Mouse (Mus musculus) ES-Bruce4 (cell line): ENCODE measurements around the gene Abcc9.

Experiments used
- CTCF ChIP-seq: IDR thresholded peaks from one replicate; pipeline ENCODE4 v1.8.1; 2011; ENCODE audit warnings: low read depth, low read length
- EP300 ChIP-seq: IDR thresholded peaks from 2 replicates; pipeline ENCODE4 v1.6.1; 2011; ENCODE audit warnings: low read depth, low read length; ENCODE audit not compliant: insufficient read depth
- POLR2A ChIP-seq: IDR thresholded peaks from one replicate; pipeline ENCODE4 v1.8.1; 2011; ENCODE audit warnings: low read length; ENCODE audit not compliant: insufficient read depth

GRCm38 (mm10) chr6:142692085-142692484 lies 10.0 kb downstream of the Abcc9 start:
- TF ChIP-seq POLR2A (no peak), CTCF (no peak), EP300 (no peak)
